Mouse (Mus musculus) left cerebral cortex, postnatal 10 days (tissue): Measurements from ENCODE around the gene Pclo. TPM values are rescaled to one million over a fixed set of nuclear protein-coding genes. Genes with fewer than 3 reads are reported as not detected.

ENCODE experiments used
- DNase-seq, 2 experiments: peaks; one replicate each; pipeline ENCODE4 v3.0.0; 2021 to 2022; ENCODE audit warnings: low spot score in 2 of 2, mixed read lengths in 1 of 2; ENCODE audit errors: extremely low spot score in 1 of 2
- intact Hi-C: fragments of 180-260 bp; cut with DNase I; formaldehyde crosslinking; loops from one replicate; pipeline ENCODE4 v1.15.1; 2025
- total RNA-seq, 2 experiments: library from RNA; stranded (reverse); gene quantifications; 2 replicates each; pipeline ENCODE4 v1.2.3; 2021

Gene Pclo
- total RNA-seq, 2 experiments from 2014 or later: 101 to 110 TPM

DNA sequence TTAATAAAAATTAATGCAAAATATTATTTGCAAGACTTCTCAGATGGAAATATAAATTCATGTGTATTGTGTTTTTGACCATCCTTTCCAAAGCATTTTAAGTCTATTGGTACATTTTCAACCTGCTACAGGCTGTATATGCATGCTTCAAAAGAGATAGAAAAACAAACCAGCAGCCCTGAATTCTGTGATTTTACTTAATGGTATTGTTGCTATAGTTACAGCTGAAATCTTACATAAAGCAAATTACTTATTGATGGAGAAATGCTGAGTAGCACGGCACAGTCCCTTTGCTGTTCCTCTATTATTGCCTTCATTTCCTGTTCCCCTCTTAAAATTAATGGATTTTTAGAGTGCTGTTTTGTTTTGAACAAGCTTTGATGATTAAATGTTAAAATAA lies 145.9 kb downstream of the Pclo start:
- intact Hi-C loops: no loop called here
- DNase-seq: no peak

- intact Hi-C loops: no loop called here
- DNase-seq: no peak
These were observed 147.5 kb downstream of the Pclo start for GRCm38 (mm10) chr5:14662180-14662579.

DNA sequence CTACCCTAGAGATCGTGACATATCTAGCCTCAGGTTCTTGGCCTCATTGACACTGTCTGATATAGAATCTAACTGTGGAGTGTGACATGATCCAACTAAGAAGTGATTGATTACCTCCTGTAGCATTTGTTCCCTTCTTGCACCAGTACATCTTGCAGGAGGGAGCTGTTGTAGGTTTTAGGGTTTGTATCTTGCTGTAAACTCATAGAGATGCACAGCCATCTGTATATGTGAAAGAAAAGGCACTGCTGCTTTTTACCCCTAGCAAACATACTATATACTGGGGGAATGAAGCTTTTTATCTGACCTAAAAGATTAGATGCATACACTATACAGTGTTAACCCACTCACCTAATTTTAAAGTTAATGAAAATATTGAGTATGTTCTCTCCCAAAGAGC lies 147.9 kb downstream of the Pclo start:
- no peak for DNase-seq
- intact Hi-C loops: no loop called here

DNA sequence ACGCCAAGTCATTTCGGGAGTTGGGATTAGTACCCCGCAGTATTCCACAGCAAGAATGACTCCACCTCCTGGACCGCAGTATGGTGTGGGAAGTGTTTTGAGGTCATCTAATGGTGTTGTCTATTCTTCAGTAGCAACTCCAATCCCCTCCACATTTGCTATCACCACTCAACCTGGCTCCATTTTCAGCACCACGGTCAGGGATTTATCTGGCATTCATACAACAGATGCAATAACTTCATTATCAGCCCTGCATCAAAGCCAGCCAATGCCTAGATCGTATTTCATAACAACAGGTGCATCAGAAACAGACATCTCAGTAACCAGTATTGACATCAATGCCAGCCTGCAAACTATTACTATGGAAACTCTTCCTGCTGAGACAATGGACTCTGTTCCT lies 165.7 kb downstream of the Pclo start:
- DNase-seq: no peak
- intact Hi-C loops: no loop called here

- intact Hi-C loops: no loop called here
- no peak for DNase-seq
These were observed 177.3 kb downstream of the Pclo start for GRCm38 (mm10) chr5:14691995-14692394.

DNA sequence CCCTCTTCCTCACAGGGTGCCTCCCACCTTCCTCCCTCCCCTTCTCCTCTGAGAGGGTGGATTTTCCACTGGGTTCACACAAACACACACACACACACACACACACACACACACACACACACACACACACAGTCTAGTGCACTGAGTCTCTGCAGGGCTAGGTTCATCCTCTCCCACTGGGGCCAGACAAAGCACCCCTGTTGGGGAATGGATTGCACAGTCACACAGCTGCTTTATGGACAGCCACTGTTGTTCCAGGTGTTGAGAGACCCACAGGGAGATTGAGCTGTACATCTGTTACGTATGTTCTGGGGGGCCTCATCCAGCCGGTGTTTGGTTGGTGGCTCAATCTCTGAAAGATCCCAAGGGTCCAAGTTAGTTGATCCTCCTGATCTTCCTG lies 182.0 kb downstream of the Pclo start:
- intact Hi-C loops: no loop called here

DNA sequence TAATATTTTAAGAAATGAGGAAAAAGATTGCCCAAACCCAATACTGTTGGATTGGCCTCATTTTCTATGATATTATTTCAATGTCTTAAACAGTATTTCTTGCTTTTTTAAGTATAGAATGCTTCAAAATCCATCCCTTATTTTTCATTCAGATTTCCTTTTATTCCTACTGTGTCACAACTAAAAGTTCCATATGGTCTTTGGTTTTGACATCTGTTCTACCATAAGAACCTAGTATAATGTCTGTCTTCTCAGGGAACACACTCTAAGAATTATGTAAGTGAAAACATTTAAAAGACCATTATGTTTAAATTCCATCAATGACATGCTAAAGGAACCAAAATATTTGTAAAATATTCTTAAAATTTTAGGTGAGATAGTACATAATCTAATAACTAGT lies 186.2 kb downstream of the Pclo start:
- DNase-seq: no peak
- intact Hi-C loops: no loop called here

More for the DNA sequence above, 182.0 kb downstream of the Pclo start:
- no peak for DNase-seq

GRCm38 (mm10) chr5:14705423-14705822 lies 190.7 kb downstream of the Pclo start:
- intact Hi-C loops: no loop called here

GRCm38 (mm10) chr5:14707311-14707710 lies 192.6 kb downstream of the Pclo start:
- intact Hi-C loops: no loop called here

More at GRCm38 (mm10) chr5:14705423-14705822, 190.7 kb downstream of the Pclo start:
- no peak for DNase-seq

DNA sequence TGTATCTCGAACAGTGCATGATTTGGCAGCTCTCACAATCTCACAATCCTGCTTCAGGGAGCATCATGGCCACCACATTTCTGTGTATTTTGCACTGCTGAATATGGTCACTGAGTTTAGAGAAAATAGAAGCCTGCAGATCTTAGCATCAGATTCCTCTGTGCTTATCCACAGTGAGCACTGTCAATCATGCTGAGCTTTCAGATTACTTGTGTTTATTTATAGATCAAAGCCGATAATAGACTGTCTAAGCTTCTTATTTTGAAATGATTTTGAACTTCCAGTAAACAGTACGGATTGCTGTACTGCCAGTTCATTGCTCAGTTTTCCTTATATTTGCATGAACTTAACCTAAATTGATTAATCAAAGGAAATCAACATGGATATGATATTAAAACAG lies 208.9 kb downstream of the Pclo start:
- intact Hi-C loops: no loop called here
- no peak for DNase-seq

More at GRCm38 (mm10) chr5:14707311-14707710, 192.6 kb downstream of the Pclo start:
- DNase-seq: no peak

DNA sequence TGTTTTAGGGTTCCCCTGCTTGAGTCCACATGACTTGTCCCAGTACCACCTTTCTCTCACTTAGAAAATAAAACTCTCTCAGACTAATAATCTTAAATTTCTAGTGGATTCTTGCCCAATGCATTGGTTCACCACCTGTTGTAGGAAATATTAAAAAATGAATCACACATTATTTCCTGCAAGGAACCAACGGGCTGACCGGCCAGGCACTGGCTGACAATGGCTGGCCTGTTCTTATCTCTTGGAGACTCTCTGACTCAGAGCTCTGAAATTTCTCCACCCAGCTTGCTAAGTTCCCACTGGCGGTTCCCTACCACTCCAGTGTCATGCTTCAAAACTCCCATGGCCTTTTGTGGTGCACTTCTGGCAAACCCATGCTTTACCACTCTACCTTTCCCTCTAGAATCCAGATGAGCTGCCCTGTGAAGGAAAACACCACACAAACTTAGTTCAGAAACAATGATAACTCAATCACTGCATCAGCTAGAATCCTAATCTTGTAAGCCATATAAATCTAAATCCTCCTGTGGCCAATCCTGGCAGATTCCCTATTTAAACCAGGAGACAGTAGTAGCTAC lies 214.0 kb downstream of the Pclo start:
- intact Hi-C loops: no loop called here
- no peak for DNase-seq

DNA sequence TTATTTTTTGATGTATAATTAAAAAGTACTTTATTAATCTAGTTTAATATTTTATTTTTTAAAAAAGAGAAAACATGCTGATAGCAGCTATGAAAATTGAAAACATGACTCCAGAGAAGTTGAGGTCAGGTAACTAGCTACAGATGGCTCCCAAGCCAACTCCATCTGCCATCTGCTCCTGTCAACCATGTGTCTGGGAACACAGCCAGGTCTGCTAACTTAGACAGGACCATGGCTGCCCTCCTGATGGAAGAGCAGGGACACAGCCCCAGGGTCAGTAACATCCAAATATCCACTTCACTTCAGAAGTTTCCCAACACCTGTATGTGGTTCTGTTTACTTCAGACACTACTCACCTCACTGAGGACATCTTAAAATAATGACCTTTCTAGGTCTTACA lies 236.2 kb downstream of the Pclo start:
- intact Hi-C loops: no loop called here
- DNase-seq: no peak

GRCm38 (mm10) chr5:14766686-14767085 lies 252.0 kb downstream of the Pclo start:
- no peak for DNase-seq
- intact Hi-C loops: no loop called here

DNA sequence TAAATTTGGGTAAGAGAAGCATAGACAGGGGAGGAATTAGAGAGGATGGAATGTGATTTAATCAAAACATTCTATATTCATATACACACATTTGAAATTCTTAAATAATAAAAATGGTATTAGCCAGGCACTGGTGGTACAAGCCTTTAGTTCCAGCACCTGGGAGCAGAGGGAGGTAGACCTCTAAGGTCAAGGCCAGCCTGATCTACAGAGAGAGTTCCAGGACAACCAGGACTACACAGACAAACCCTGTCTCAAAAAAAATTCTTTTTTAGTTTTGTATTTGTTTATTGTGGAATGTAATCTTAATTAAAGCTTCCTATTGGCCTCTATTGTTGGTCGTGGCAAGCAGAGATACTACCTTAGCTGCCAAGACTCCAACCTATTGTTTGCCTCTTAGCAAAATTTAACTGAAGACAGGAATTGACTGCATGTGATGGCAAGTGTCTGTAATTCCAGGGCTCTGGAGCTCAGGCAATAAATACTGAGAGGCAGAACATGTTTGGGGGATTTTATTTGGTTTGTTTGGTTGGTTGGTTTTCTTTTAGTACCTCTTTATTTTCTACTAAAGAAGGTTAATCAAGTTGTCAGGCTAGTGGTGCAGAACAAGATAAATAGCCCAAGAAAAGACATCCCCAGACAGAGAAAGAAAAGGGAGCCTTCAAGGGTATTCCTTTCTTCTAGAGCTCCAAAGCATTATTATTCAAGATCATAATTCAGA lies 267.8 kb downstream of the Pclo start:
- intact Hi-C loops: no loop called here

GRCm38 (mm10) chr5:14793891-14794290 lies 279.2 kb downstream of the Pclo start:
- intact Hi-C loops: no loop called here

More for the DNA sequence above, 267.8 kb downstream of the Pclo start:
- DNase-seq: no peak

DNA sequence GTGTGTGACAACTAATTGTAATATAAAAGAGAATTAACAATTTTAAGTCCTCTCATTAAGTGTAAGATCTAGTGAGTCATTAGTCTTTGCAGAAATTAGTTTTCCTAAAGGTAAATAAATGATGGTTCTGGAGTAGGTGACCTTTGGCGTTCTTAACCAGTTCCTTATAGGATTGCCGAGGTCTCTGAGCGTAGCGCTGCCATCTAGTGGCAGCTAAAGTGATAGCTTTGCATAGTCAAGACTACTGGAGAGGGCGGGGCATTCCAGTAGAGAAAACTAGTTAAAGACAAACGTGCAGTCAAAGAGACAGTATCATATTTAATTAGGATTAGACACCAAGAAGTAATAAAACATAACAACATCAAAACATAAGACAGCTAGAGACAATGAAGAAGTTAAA lies 292.4 kb downstream of the Pclo start:
- intact Hi-C loops: loop anchor here (5.0 kb wide), 1 partner anchor 415 kb away; no protein-coding TSS in a partner anchor
- DNase-seq: peak in 1 of 2 experiments; percentile 30

More at GRCm38 (mm10) chr5:14793891-14794290, 279.2 kb downstream of the Pclo start:
- DNase-seq: no peak

- DNase-seq: peak in 1 of 2 experiments; percentile 39
- intact Hi-C loops: no loop called here
These were observed 318.6 kb downstream of the Pclo start for GRCm38 (mm10) chr5:14833165-14833860.

DNA sequence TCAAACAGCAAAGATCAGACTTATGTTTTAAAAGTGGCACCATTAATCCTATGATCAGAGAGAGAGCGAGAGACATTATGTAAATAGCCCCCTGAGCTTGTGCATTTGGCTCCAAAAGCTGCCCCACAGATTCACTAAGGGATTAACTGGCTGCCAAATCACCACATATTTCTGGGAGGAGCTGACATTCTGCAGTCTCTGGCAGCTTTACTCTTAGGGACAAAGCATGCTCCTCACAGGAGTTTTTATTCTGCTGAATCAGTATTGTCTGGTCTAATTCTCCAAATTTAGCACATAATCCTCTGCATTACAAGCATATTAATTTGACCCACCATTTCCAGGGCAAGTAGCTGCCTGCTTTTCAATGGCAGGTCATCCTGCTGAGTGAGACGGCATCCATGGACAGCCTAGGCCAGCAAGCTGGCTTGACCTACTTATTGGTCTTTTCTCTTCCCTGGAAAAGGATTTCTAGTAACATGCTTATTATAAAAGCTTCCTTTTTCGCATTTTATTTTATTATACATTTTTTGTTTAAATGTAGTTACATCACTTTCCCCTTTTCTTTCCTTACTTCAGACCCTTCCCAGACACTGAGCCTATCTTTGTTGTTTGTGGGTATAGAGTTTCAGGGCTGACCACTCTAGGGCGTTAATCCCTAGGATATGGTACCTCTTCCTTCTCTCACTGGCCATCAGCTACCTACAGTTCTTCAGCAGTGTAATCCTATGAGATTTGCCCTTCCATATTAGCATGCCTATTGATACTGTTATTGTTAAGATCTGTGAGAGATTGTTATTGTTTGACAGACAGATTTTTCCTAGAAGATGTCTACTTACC lies 319.7 kb downstream of the Pclo start:
- intact Hi-C loops: no loop called here
- DNase-seq: no peak

- intact Hi-C loops: no loop called here
- DNase-seq: no peak
These were observed 338.9 kb downstream of the Pclo start for GRCm38 (mm10) chr5:14853650-14854049.
